Mouse (Mus musculus): Measurements from ENCODE around the gene Klf7. TPM values are rescaled to one million over a fixed set of nuclear protein-coding genes. Genes with fewer than 3 reads are reported as not detected.
A peak's percentile ranks its signal among the peaks of the same experiment; 100 is the strongest.

The Klf7 gene
- polyA plus RNA-seq, 1 experiment from 2014 or later: 30.4 TPM

GRCm38 (mm10) chr1:64044577-64044976, 77.5 kb downstream of the Klf7 start:
- WGBS: 53% methylated on average over 2 of the region's 2 CpGs
- Histone ChIP-seq H3K27ac (ENCODE audit: low read depth, low read length) (no peak overlapping the region), H3K4me1 (ENCODE audit: control insufficient read depth, insufficient read depth, low read length) (no peaks in the 10 kb centered on the region)

GRCm38 (mm10) chr1:64040831-64041383, 81.2 kb downstream of the Klf7 start:
- no peak overlapping the region for H3K4me2 ChIP-seq
- no peak overlapping the region for H3K27ac ChIP-seq (ENCODE audit: low read depth, low read length)
- ATAC-seq (ENCODE audit: low FRiP score): no peak
- H3K9ac ChIP-seq (ENCODE audit: low read length): no peak overlapping the region
- no peaks in the 10 kb centered on the region for H3K27me3 ChIP-seq (ENCODE audit: control insufficient read depth, insufficient read depth, low read length)
- WGBS: 61% methylated on average over 5 of the region's 5 CpGs
- H3K36me3 ChIP-seq (ENCODE audit: control insufficient read depth, insufficient read depth, low read length): no peaks in the 10 kb centered on the region
- no peak for DNase-seq (ENCODE audit: low spot score, missing footprints)
- H3K9me3 ChIP-seq (ENCODE audit: control insufficient read depth, low read length): no peaks in the 10 kb centered on the region
- no peak overlapping the region for H3K4me3 ChIP-seq (ENCODE audit: low read depth, low read length)
- peaks cover 13% of the 10 kb centered on the region for H3K4me1 ChIP-seq (ENCODE audit: control insufficient read depth, insufficient read depth, low read length)

More at GRCm38 (mm10) chr1:64044577-64044976, 77.5 kb downstream of the Klf7 start:
- DNase-seq (ENCODE audit: low spot score, missing footprints) (no peak), ATAC-seq (ENCODE audit: low FRiP score) (no peak)
- Histone ChIP-seq H3K27me3 (ENCODE audit: control insufficient read depth, insufficient read depth, low read length) (no peaks in the 10 kb centered on the region), H3K9me3 (ENCODE audit: control insufficient read depth, low read length) (no peaks in the 10 kb centered on the region), H3K36me3 (ENCODE audit: control insufficient read depth, insufficient read depth, low read length) (no peaks in the 10 kb centered on the region), H3K4me2 (no peak overlapping the region), H3K4me3 (ENCODE audit: low read depth, low read length) (no peak overlapping the region), H3K9ac (ENCODE audit: low read length) (no peak overlapping the region)

GRCm38 (mm10) chr1:64040061-64040686, 81.9 kb downstream of the Klf7 start:
- ATAC-seq (ENCODE audit: low FRiP score): no peak
- H3K9ac ChIP-seq (ENCODE audit: low read length): no peak overlapping the region
- no peak overlapping the region for H3K27ac ChIP-seq (ENCODE audit: low read depth, low read length)
- H3K9me3 ChIP-seq (ENCODE audit: control insufficient read depth, low read length): no peaks in the 10 kb centered on the region
- no peak for DNase-seq (ENCODE audit: low spot score, missing footprints)
- WGBS: 87% methylated on average over 10 of the region's 10 CpGs
- no peaks in the 10 kb centered on the region for H3K36me3 ChIP-seq (ENCODE audit: control insufficient read depth, insufficient read depth, low read length)
- peaks cover 13% of the 10 kb centered on the region for H3K4me1 ChIP-seq (ENCODE audit: control insufficient read depth, insufficient read depth, low read length)
- H3K27me3 ChIP-seq (ENCODE audit: control insufficient read depth, insufficient read depth, low read length): no peaks in the 10 kb centered on the region
- H3K4me2 ChIP-seq: no peak overlapping the region
- H3K4me3 ChIP-seq (ENCODE audit: low read depth, low read length): no peak overlapping the region

- DNase-seq (ENCODE audit: low spot score, missing footprints) (no peak), ATAC-seq (ENCODE audit: low FRiP score) (peak; percentile 14; the same call in 1 of the 2 replicates)
- Histone ChIP-seq H3K4me2 (no peak overlapping the region), H3K9me3 (ENCODE audit: control insufficient read depth, low read length) (no peaks in the 10 kb centered on the region), H3K27me3 (ENCODE audit: control insufficient read depth, insufficient read depth, low read length) (no peaks in the 10 kb centered on the region), H3K27ac (ENCODE audit: low read depth, low read length) (no peak overlapping the region), H3K36me3 (ENCODE audit: control insufficient read depth, insufficient read depth, low read length) (no peaks in the 10 kb centered on the region), H3K4me1 (ENCODE audit: control insufficient read depth, insufficient read depth, low read length) (peaks cover 13% of the 10 kb centered on the region), H3K9ac (ENCODE audit: low read length) (no peak overlapping the region), H3K4me3 (ENCODE audit: low read depth, low read length) (no peak overlapping the region)
- 43% methylated on average over 5 of the region's 5 CpGs for WGBS
Measured at GRCm38 (mm10) chr1:64038343-64038742, 83.7 kb downstream of the Klf7 start.

GRCm38 (mm10) chr1:64037800-64038199, 84.3 kb downstream of the Klf7 start:
- Histone ChIP-seq H3K4me2 (no peak overlapping the region), H3K27me3 (ENCODE audit: control insufficient read depth, insufficient read depth, low read length) (no peaks in the 10 kb centered on the region), H3K36me3 (ENCODE audit: control insufficient read depth, insufficient read depth, low read length) (no peaks in the 10 kb centered on the region), H3K9ac (ENCODE audit: low read length) (no peak overlapping the region), H3K27ac (ENCODE audit: low read depth, low read length) (no peak overlapping the region), H3K4me3 (ENCODE audit: low read depth, low read length) (no peak overlapping the region), H3K4me1 (ENCODE audit: control insufficient read depth, insufficient read depth, low read length) (peaks cover 13% of the 10 kb centered on the region), H3K9me3 (ENCODE audit: control insufficient read depth, low read length) (no peaks in the 10 kb centered on the region)
- 88% methylated on average over 6 of the region's 6 CpGs for WGBS
- no peak for ATAC-seq (ENCODE audit: low FRiP score)
- no peak for DNase-seq (ENCODE audit: low spot score, missing footprints)

GRCm38 (mm10) chr1:64036881-64037452, 85.1 kb downstream of the Klf7 start:
- DNase-seq (ENCODE audit: low spot score, missing footprints): no peak
- Histone ChIP-seq H3K36me3 (ENCODE audit: control insufficient read depth, insufficient read depth, low read length) (no peaks in the 10 kb centered on the region), H3K27me3 (ENCODE audit: control insufficient read depth, insufficient read depth, low read length) (no peaks in the 10 kb centered on the region), H3K27ac (ENCODE audit: low read depth, low read length) (no peak overlapping the region), H3K9me3 (ENCODE audit: control insufficient read depth, low read length) (no peaks in the 10 kb centered on the region), H3K4me3 (ENCODE audit: low read depth, low read length) (no peak overlapping the region), H3K4me2 (no peak overlapping the region), H3K4me1 (ENCODE audit: control insufficient read depth, insufficient read depth, low read length) (peaks cover 13% of the 10 kb centered on the region), H3K9ac (ENCODE audit: low read length) (no peak overlapping the region)
- no peak; the same call in 1 of the 2 replicates for ATAC-seq (ENCODE audit: low FRiP score)
- 85% methylated on average over 7 of the region's 7 CpGs for WGBS

GRCm38 (mm10) chr1:64035804-64036203, 86.3 kb downstream of the Klf7 start:
- no peak overlapping the region for H3K4me2 ChIP-seq
- no peak for ATAC-seq (ENCODE audit: low FRiP score)
- H3K9ac ChIP-seq (ENCODE audit: low read length): no peak overlapping the region
- H3K36me3 ChIP-seq (ENCODE audit: control insufficient read depth, insufficient read depth, low read length): no peaks in the 10 kb centered on the region
- no peak overlapping the region for H3K4me3 ChIP-seq (ENCODE audit: low read depth, low read length)
- peak; percentile 83 for DNase-seq (ENCODE audit: low spot score, missing footprints)
- no peaks in the 10 kb centered on the region for H3K9me3 ChIP-seq (ENCODE audit: control insufficient read depth, low read length)
- no peaks in the 10 kb centered on the region for H3K27me3 ChIP-seq (ENCODE audit: control insufficient read depth, insufficient read depth, low read length)
- peaks cover 13% of the 10 kb centered on the region for H3K4me1 ChIP-seq (ENCODE audit: control insufficient read depth, insufficient read depth, low read length)
- no peak overlapping the region for H3K27ac ChIP-seq (ENCODE audit: low read depth, low read length)
- 66% methylated on average over 7 of the region's 7 CpGs for WGBS

GRCm38 (mm10) chr1:64035087-64035791, 86.8 kb downstream of the Klf7 start:
- Histone ChIP-seq H3K4me2 (no peak overlapping the region), H3K27ac (ENCODE audit: low read depth, low read length) (no peak overlapping the region), H3K9ac (ENCODE audit: low read length) (no peak overlapping the region), H3K9me3 (ENCODE audit: control insufficient read depth, low read length) (no peaks in the 10 kb centered on the region), H3K36me3 (ENCODE audit: control insufficient read depth, insufficient read depth, low read length) (no peaks in the 10 kb centered on the region), H3K4me3 (ENCODE audit: low read depth, low read length) (no peak overlapping the region), H3K27me3 (ENCODE audit: control insufficient read depth, insufficient read depth, low read length) (no peaks in the 10 kb centered on the region), H3K4me1 (ENCODE audit: control insufficient read depth, insufficient read depth, low read length) (peaks cover 13% of the 10 kb centered on the region)
- ATAC-seq (ENCODE audit: low FRiP score) (no peak), DNase-seq (ENCODE audit: low spot score, missing footprints) (peak; percentile 35)
- 63% methylated on average over 15 of the region's 15 CpGs for WGBS

Data from midbrain, embryonic 11.5 days (tissue).